15 mouse cellular contexts compared by ENCODE assay signal in the genomic region with DNA sequence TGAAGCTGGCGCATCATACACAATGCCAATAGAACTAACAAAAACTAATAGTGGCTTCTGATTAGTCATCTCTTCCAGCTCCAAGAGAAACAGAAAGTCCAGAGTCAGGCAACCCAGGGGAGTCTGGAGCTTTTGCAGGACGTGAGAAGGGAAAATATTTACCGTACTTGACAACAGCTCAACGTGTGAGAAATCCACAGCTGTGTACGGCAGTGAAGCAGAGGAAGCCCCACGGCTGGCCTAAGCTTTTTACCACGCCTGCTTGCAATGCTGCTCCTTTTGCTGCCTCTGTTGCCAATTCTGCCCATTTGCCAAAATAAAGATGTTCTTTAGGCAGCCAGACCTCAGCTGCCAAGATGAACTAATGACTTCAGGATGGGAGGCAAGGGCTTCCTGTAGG. TPM values are rescaled to one million over a fixed set of nuclear protein-coding genes. Genes with fewer than 3 reads are reported as not detected.
DNase-seq lines count a peak whose midpoint lies in the region; ATAC-seq and TF ChIP-seq lines count a peak whose summit lies in the region.
"Had no signal": no experiment of that assay in that cellular context is flagged by ENCODE, and none has a peak within 500 bp of the region (broad histone marks: within the 10 kb centered on the region; RNA-seq: fewer than 3 reads in every experiment).

No protein-coding gene starts in this region.

- no peaks in the 10 kb centered on the region for H3K79me2 ChIP-seq in CH12.LX (replicated peaks; ENCODE audit: control insufficient read depth, extremely low read depth, insufficient read depth, poor library complexity, severe bottlenecking)

- no peak overlapping the region for H3K4me2 ChIP-seq in heart, embryonic 12.5 days
- peak overlapping the region; percentile 29; the same call in 1 of the 2 replicates for H3K4me2 ChIP-seq in CH12.LX (ENCODE audit: insufficient read depth, low read depth, poor library complexity, severe bottlenecking)
- H3K4me2 ChIP-seq: heart, embryonic 15.5 days; lung, embryonic 15.5 days had no signal

- H3K36me3 ChIP-seq in heart, embryonic 12.5 days: no peaks in the 10 kb centered on the region
- H3K36me3 ChIP-seq in CH12.LX (replicated peaks in 1 of 2; ENCODE audit: control insufficient read depth in 1 of 2, insufficient read depth in 1 of 2, low read length in 1 of 2): no peaks in the 10 kb centered on the region
- H3K36me3 ChIP-seq: heart, embryonic 15.5 days; lung, embryonic 15.5 days had no signal

- no peak for TF ChIP-seq POLR2A in CH12.LX (IDR thresholded peaks at IDR 0.05; ENCODE audit: low read depth, low read length)

- peak; percentile 24 for DNase-seq in heart, adult 8-10 months (ENCODE audit: low spot score)
- no peak for DNase-seq in CH12.LX (ENCODE audit: extremely low read depth)
- peak; percentile 44 for DNase-seq in fibroblast of lung, adult 2 months (ENCODE audit: low read depth)
- DNase-seq in heart, postnatal 25 days (ENCODE audit: low spot score): peak; percentile 5
- no peak for DNase-seq in adrenal gland, postnatal 10 days
- no peak for DNase-seq in urinary bladder, postnatal 25 days (ENCODE audit: low spot score)
- DNase-seq: adrenal gland, postnatal 25 days; cerebellum, postnatal 36 days; liver; right cerebral cortex, postnatal 4 days; thymus, adult 2 months had no signal

- no peak for TF ChIP-seq EP300 in CH12.LX (IDR thresholded peaks at IDR 0.05; ENCODE audit: low read length)

- no peak overlapping the region for H3K9ac ChIP-seq in heart, embryonic 12.5 days
- H3K9ac ChIP-seq in CH12.LX (ENCODE audit: insufficient read depth, low read depth): no peak overlapping the region
- H3K9ac ChIP-seq: heart, embryonic 15.5 days; lung, embryonic 15.5 days had no signal

- no peaks in the 10 kb centered on the region; the same call in 1 of the 2 replicates for H3K27me3 ChIP-seq in heart, embryonic 12.5 days (replicated peaks)
- no peaks in the 10 kb centered on the region for H3K27me3 ChIP-seq in CH12.LX (replicated peaks)
- H3K27me3 ChIP-seq: heart, embryonic 15.5 days had no signal

- 46% methylated on average over 7 of the region's 7 CpGs for WGBS in heart, embryonic 12.5 days

- H3K27ac ChIP-seq in heart, embryonic 12.5 days (ENCODE audit: poor library complexity, severe bottlenecking): no peak overlapping the region
- no peak overlapping the region for H3K27ac ChIP-seq in CH12.LX (ENCODE audit: insufficient read depth, low read depth)
- H3K27ac ChIP-seq: heart, embryonic 15.5 days; lung, embryonic 15.5 days had no signal

- 0 out of 2 replicates have a peak, but pooled peaks cover 2% of the 10 kb centered on the region for H3K4me1 ChIP-seq in heart, embryonic 12.5 days (replicated peaks)
- H3K4me1 ChIP-seq in CH12.LX (ENCODE audit: control insufficient read depth in 1 of 2, insufficient read depth in 2 of 2): peaks cover 0 to 9% of the 10 kb centered on the region in 2 experiments; a peak in 2 of 4 replicates
- H3K4me1 ChIP-seq: heart, embryonic 15.5 days had no signal

- dilution Hi-C loops in CH12.LX (cut with MboI; ENCODE audit: extremely low pct_ligation_motif_present, extremely low pct_unique_long_range_greater_than_20kb, low sequenced_read_pairs): no loop called here

- intact Hi-C loops in heart, postnatal 25 days (cut with DNase I): no loop called here

- in situ Hi-C loops in CH12.LX (cut with MboI; ENCODE audit: low pct_ligation_motif_present, low pct_unique_long_range_greater_than_20kb, low sequenced_read_pairs): no loop called here

- TF ChIP-seq RAD21 in CH12.LX (IDR thresholded peaks at IDR 0.05; ENCODE audit: low read depth, low read length): no peak

- no peaks in the 10 kb centered on the region for H3K9me3 ChIP-seq in heart, embryonic 12.5 days (replicated peaks)
- H3K9me3 ChIP-seq in CH12.LX (replicated peaks; ENCODE audit: low read length): no peaks in the 10 kb centered on the region
- H3K9me3 ChIP-seq: heart, embryonic 15.5 days; lung, embryonic 15.5 days had no signal

- no peak for ATAC-seq in heart, embryonic 12.5 days (ENCODE audit: insufficient number of reproducible peaks, low FRiP score)

- no peak overlapping the region for H3K4me3 ChIP-seq in heart, embryonic 12.5 days
- no peak overlapping the region for H3K4me3 ChIP-seq in CH12.LX (replicated peaks in 1 of 3; ENCODE audit: low read depth in 2 of 3, low read length in 2 of 3, poor library complexity in 1 of 3)
- H3K4me3 ChIP-seq: heart, embryonic 15.5 days; lung, embryonic 15.5 days had no signal

- TF ChIP-seq CTCF in CH12.LX (conservative IDR thresholded peaks at IDR 0.05 in 1 of 2, IDR thresholded peaks at IDR 0.05 in 1 of 2; ENCODE audit: low read depth in 2 of 2, low read length in 2 of 2): no peak

TF ChIP-seq in CH12.LX, 34 proteins besides CTCF, POLR2A, EP300 and RAD21:
- TF ChIP-seq NELFE (IDR thresholded peaks at IDR 0.05; ENCODE audit: low read depth, low read length) (no peak), TCF12 (IDR thresholded peaks at IDR 0.05; ENCODE audit: low read depth, low read length) (no peak), UBTF (IDR thresholded peaks at IDR 0.05; ENCODE audit: low read depth, low read length) (no peak), ELF1 (IDR thresholded peaks at IDR 0.05; ENCODE audit: low read depth, low read length) (no peak), NRF1 (IDR thresholded peaks at IDR 0.05; ENCODE audit: low read depth, low read length) (no peak), ZKSCAN1 (IDR thresholded peaks at IDR 0.05; ENCODE audit: borderline replicate concordance, low read depth, low read length) (no peak), TBP (conservative IDR thresholded peaks at IDR 0.05; ENCODE audit: low read depth, low read length) (no peak), ZC3H11A (IDR thresholded peaks at IDR 0.05; ENCODE audit: low read depth, low read length) (no peak), BHLHE40 (IDR thresholded peaks at IDR 0.05; ENCODE audit: low read depth, low read length) (no peak), KAT2A (IDR thresholded peaks at IDR 0.05; ENCODE audit: insufficient replicate concordance, low read length) (no peak), USF2 (conservative IDR thresholded peaks at IDR 0.05; ENCODE audit: low read depth, low read length) (no peak), PAX5 (IDR thresholded peaks at IDR 0.05; ENCODE audit: low read length) (no peak), POLR2AphosphoS2 (IDR thresholded peaks at IDR 0.05; ENCODE audit: low read depth, low read length) (no peak), MXI1 (IDR thresholded peaks at IDR 0.05; ENCODE audit: low read depth, low read length) (no peak), USF1 (IDR thresholded peaks at IDR 0.05; ENCODE audit: low read depth, low read length) (no peak), JUN (IDR thresholded peaks at IDR 0.05; ENCODE audit: insufficient read depth, low read depth, low read length) (no peak), JUND (conservative IDR thresholded peaks at IDR 0.05; ENCODE audit: low read depth, low read length) (no peak), MEF2A (IDR thresholded peaks at IDR 0.05; ENCODE audit: borderline replicate concordance, low read depth, low read length) (no peak), MAFK (IDR thresholded peaks at IDR 0.05; ENCODE audit: insufficient replicate concordance, low read length) (no peak)

RNA-seq across cellular contexts. Expression of a gene that starts 30.1 kb away (rescaled TPM):
- total RNA-seq in heart, adult 8-10 months (2022): 100 to 1,000 TPM; 111 to 125 (median 119) TPM
- polyA plus RNA-seq in heart, embryonic 12.5 days (2016; fragmentation: Nextera tagmentation; extraction: Ambion mirVana): 154 and 168 TPM in 2 replicates
- total RNA-seq in CH12.LX (2012; rRNA removed) (56.4 and 66.0 TPM in 2 replicates), CH12.LX (2014; rRNA removed) (163 and 186 TPM in 2 replicates)
- polyA plus RNA-seq in CH12.LX (2012; ENCODE audit: insufficient read length, low read depth): 111 and 129 TPM in 2 replicates
- 100 to 1,000 TPM; 120 to 122 TPM for total RNA-seq in heart, postnatal 25 days (2021)
- 100 to 1,000 TPM; 107 to 135 TPM for total RNA-seq in adrenal gland, postnatal 10 days (2021)

RNA-seq across cellular contexts. Expression of a gene that starts 32.8 kb away (rescaled TPM):
- not detected for total RNA-seq in heart, adult 8-10 months (2022)
- not detected in 2 replicates for polyA plus RNA-seq in heart, embryonic 12.5 days (2016; fragmentation: Nextera tagmentation; extraction: Ambion mirVana)
- not detected in 2 replicates for total RNA-seq in CH12.LX (2012; rRNA removed)
- not detected in 2 replicates for total RNA-seq in CH12.LX (2014; rRNA removed)
- polyA plus RNA-seq in CH12.LX (2012; ENCODE audit: insufficient read length, low read depth): not detected in 2 replicates
- total RNA-seq in heart, postnatal 25 days (2021): not detected
- not detected for total RNA-seq in adrenal gland, postnatal 10 days (2021)
- total RNA-seq: adrenal gland, postnatal 25 days; megakaryocyte-erythroid progenitor cell, adult 5-6 weeks had no signal
- polyA plus RNA-seq: heart, embryonic 15.5 days; lung, embryonic 15.5 days had no signal

Comparison
In these comparisons a context has a peak if more than half of its experiments do, and no peak if none do; other contexts are left out.
1. DNase-seq: peak in heart, adult 8-10 months (single experiment), fibroblast of lung, adult 2 months (single experiment) and heart, postnatal 25 days (single experiment); none in CH12.LX (single experiment), adrenal gland, postnatal 10 days (single experiment) and urinary bladder, postnatal 25 days (single experiment).